Mouse (Mus musculus) embryonic facial prominence, embryonic 12.5 days (tissue): ENCODE data around the gene Ptpn9. TPM values are rescaled to one million over a fixed set of nuclear protein-coding genes. Genes with fewer than 3 reads are reported as not detected.
A peak's percentile ranks its signal among the peaks of the same experiment; 100 is the strongest.
"Not testable (repeated sequence)": the region's sequence is repeated elsewhere in the genome, so short reads cannot be mapped to it uniquely, and the experiment has no call there.

Experiments
- ATAC-seq: fragments of 200-750 bp; cut with Nextera tagmentation; 2 replicates; pipeline ENCODE4 v1.8.0; 2017; ENCODE audit not compliant: insufficient number of reproducible peaks, insufficient read depth, low FRiP score, low TSS enrichment
- H3K27ac ChIP-seq: fragments of 300-500 bp; sonication (generic); 2 replicates; pipeline ENCODE4 v1.5.1; 2016; ENCODE audit warnings: mild to moderate bottlenecking
- H3K27me3 ChIP-seq: fragments of 300-500 bp; sonication (generic); 2 replicates; pipeline ENCODE4 v1.6.1; 2016; ENCODE audit warnings: mild to moderate bottlenecking, moderate library complexity
- H3K36me3 ChIP-seq: fragments of 300-500 bp; sonication (generic); 2 replicates; pipeline ENCODE4 v1.6.1; 2016; ENCODE audit warnings: mild to moderate bottlenecking
- H3K4me1 ChIP-seq: fragments of 300-500 bp; sonication (generic); 2 replicates; pipeline ENCODE4 v1.6.1; 2016
- H3K4me2 ChIP-seq: fragments of 300-500 bp; sonication (generic); replicated peaks from 2 replicates; pipeline ENCODE4 v1.6.1; 2016; ENCODE audit warnings: mild to moderate bottlenecking, moderate library complexity
- H3K4me3 ChIP-seq: fragments of 300-500 bp; sonication (generic); 2 replicates; pipeline ENCODE4 v1.5.1; 2016; ENCODE audit warnings: mild to moderate bottlenecking
- H3K9ac ChIP-seq: fragments of 300-500 bp; sonication (generic); 2 replicates; pipeline ENCODE4 v1.6.1; 2016; ENCODE audit warnings: mild to moderate bottlenecking, moderate library complexity
- H3K9me3 ChIP-seq: fragments of 300-500 bp; sonication (generic); 2 replicates; pipeline ENCODE4 v1.6.1; 2016; ENCODE audit warnings: mild to moderate bottlenecking, moderate library complexity
- WGBS: fragments of 180-500 bp; shearing (Covaris S2); methylation state at CpG from one replicate; pipeline ENCODE4 v1.1.7; 2016; 5-methylcytosine and 5-hydroxymethylcytosine counted together
- polyA plus RNA-seq: library from polyadenylated mRNA; unstranded; fragments of >200 nt; fragmentation: Nextera tagmentation; extraction: Ambion mirVana; gene quantifications from 2 replicates; pipeline ENCODE4 v1.2.1, GENCODE M21; 2016

The Ptpn9 gene
- polyA plus RNA-seq = 42.5 and 43.4 TPM in 2 replicates

GRCm38 (mm10) chr9:56994286-56995197 lies at the start of gene Ptpn9:
TSS of gene Ptpn9 (plus strand) at chr9:56994923.
- peak within 1 kb of the TSS; percentile 69 for H3K4me3 ChIP-seq
- H3K4me2 ChIP-seq = peak within 1 kb of the TSS; percentile 73
- no peaks in the 10 kb centered on the region for H3K27me3 ChIP-seq
- H3K9ac ChIP-seq = peak within 1 kb of the TSS; percentile 92
- H3K27ac ChIP-seq = peak within 1 kb of the TSS; percentile 98
- H3K9me3 ChIP-seq = no peaks in the 10 kb centered on the region
- 2% methylated on average over 62 of the region's 62 CpGs for WGBS
- peaks cover 6% of the 10 kb centered on the region; the same call in 1 of the 2 replicates for H3K4me1 ChIP-seq
- H3K36me3 ChIP-seq = no peaks in the 10 kb centered on the region
- peak; percentile 93 for ATAC-seq

- ATAC-seq, H3K9me3 ChIP-seq, H3K27me3 ChIP-seq, H3K36me3 ChIP-seq, H3K9ac ChIP-seq, H3K27ac ChIP-seq, H3K4me2 ChIP-seq, H3K4me3 ChIP-seq: not testable (repeated sequence)
- H3K4me1 ChIP-seq = peaks cover 11% of the 10 kb centered on the region
- 29% methylated on average over 3 of the region's 3 CpGs for WGBS
Measured at GRCm38 (mm10) chr9:56947481-56947880, 47.2 kb upstream of the Ptpn9 start.

- H3K4me3 ChIP-seq, ATAC-seq, H3K4me2 ChIP-seq, H3K36me3 ChIP-seq, H3K9me3 ChIP-seq, H3K9ac ChIP-seq, H3K27ac ChIP-seq, H3K27me3 ChIP-seq: not testable (repeated sequence)
- H3K4me1 ChIP-seq = peaks cover 11% of the 10 kb centered on the region
- WGBS = 86% methylated on average over 5 of the region's 5 CpGs
Measured at GRCm38 (mm10) chr9:56948699-56949098, 46.0 kb upstream of the Ptpn9 start.

- ATAC-seq = no peak
- H3K27me3 ChIP-seq = no peaks in the 10 kb centered on the region
- H3K9ac ChIP-seq = peak overlapping the region; percentile 77; the same call in 1 of the 2 replicates
- H3K4me1 ChIP-seq = peaks cover 11% of the 10 kb centered on the region
- WGBS = 23% methylated on average over 13 of the region's 13 CpGs
- no peaks in the 10 kb centered on the region for H3K36me3 ChIP-seq
- H3K9me3 ChIP-seq = no peaks in the 10 kb centered on the region
- peak overlapping the region; percentile 85 for H3K4me2 ChIP-seq
- peak overlapping the region; percentile 62 for H3K4me3 ChIP-seq
- H3K27ac ChIP-seq = peak overlapping the region; percentile 37; the same call in 1 of the 2 replicates
Measured at GRCm38 (mm10) chr9:56949767-56950166, 45.0 kb upstream of the Ptpn9 start.

- H3K27ac ChIP-seq = peak within 1 kb of the TSS; percentile 84
- peaks cover 11% of the 10 kb centered on the region for H3K4me1 ChIP-seq
- peak; percentile 100 for ATAC-seq
Measured at GRCm38 (mm10) chr9:56950414-56951400, 44.0 kb upstream of the Ptpn9 start, which contains the start of gene Snupn. TSS of gene Snupn (plus strand) at chr9:56950878.

GRCm38 (mm10) chr9:56953562-56953961 lies 41.2 kb upstream of the Ptpn9 start:
- no peaks in the 10 kb centered on the region for H3K27me3 ChIP-seq
- WGBS = 83% methylated on average over 1 of the region's 1 CpGs
- H3K9ac ChIP-seq = no peak overlapping the region
- H3K9me3 ChIP-seq = no peaks in the 10 kb centered on the region
- peaks cover 11% of the 10 kb centered on the region for H3K4me1 ChIP-seq
- no peak overlapping the region for H3K4me3 ChIP-seq
- no peak overlapping the region for H3K27ac ChIP-seq
- no peak for ATAC-seq
- no peaks in the 10 kb centered on the region for H3K36me3 ChIP-seq
- H3K4me2 ChIP-seq = no peak overlapping the region

More at GRCm38 (mm10) chr9:56950414-56951400, 44.0 kb upstream of the Ptpn9 start, which contains the start of gene Snupn:
- Histone ChIP-seq H3K4me2 (peak within 1 kb of the TSS; percentile 85), H3K4me3 (peak within 1 kb of the TSS; percentile 62), H3K36me3 (no peaks in the 10 kb centered on the region), H3K9me3 (no peaks in the 10 kb centered on the region), H3K27me3 (no peaks in the 10 kb centered on the region), H3K9ac (peak within 1 kb of the TSS; percentile 77)
- WGBS = under 1% methylated on average over 50 of the region's 50 CpGs

GRCm38 (mm10) chr9:56956966-56957675 lies 37.6 kb upstream of the Ptpn9 start:
- H3K4me1 ChIP-seq = no peaks in the 10 kb centered on the region
- H3K27ac ChIP-seq = no peak overlapping the region
- peaks cover 9% of the 10 kb centered on the region for H3K36me3 ChIP-seq
- H3K9me3 ChIP-seq = no peaks in the 10 kb centered on the region
- 79% methylated on average over 7 of the region's 7 CpGs for WGBS
- H3K4me3 ChIP-seq = no peak overlapping the region
- no peak overlapping the region for H3K4me2 ChIP-seq
- H3K27me3 ChIP-seq = no peaks in the 10 kb centered on the region
- H3K9ac ChIP-seq = no peak overlapping the region
- no peak for ATAC-seq

GRCm38 (mm10) chr9:56958689-56959088 lies 36.0 kb upstream of the Ptpn9 start:
- no peaks in the 10 kb centered on the region for H3K27me3 ChIP-seq
- WGBS = 86% methylated on average over 2 of the region's 2 CpGs
- no peak overlapping the region for H3K27ac ChIP-seq
- ATAC-seq = no peak
- no peak overlapping the region for H3K9ac ChIP-seq
- no peak overlapping the region for H3K4me2 ChIP-seq
- H3K9me3 ChIP-seq = no peaks in the 10 kb centered on the region
- H3K4me1 ChIP-seq = no peaks in the 10 kb centered on the region
- peaks cover 21% of the 10 kb centered on the region for H3K36me3 ChIP-seq
- H3K4me3 ChIP-seq = no peak overlapping the region

GRCm38 (mm10) chr9:56961591-56961990 lies 33.1 kb upstream of the Ptpn9 start:
- peaks cover 32% of the 10 kb centered on the region for H3K36me3 ChIP-seq
- H3K9me3 ChIP-seq = no peaks in the 10 kb centered on the region
- no peak overlapping the region for H3K4me2 ChIP-seq
- no peak overlapping the region for H3K27ac ChIP-seq
- 93% methylated on average over 3 of the region's 3 CpGs for WGBS
- H3K27me3 ChIP-seq = no peaks in the 10 kb centered on the region
- H3K4me1 ChIP-seq = no peaks in the 10 kb centered on the region
- ATAC-seq = no peak
- no peak overlapping the region for H3K9ac ChIP-seq
- no peak overlapping the region for H3K4me3 ChIP-seq

- Histone ChIP-seq H3K4me2 (no peak overlapping the region), H3K27ac (no peak overlapping the region), H3K4me1 (no peaks in the 10 kb centered on the region), H3K4me3 (no peak overlapping the region), H3K9ac (no peak overlapping the region), H3K36me3 (peaks cover 16% of the 10 kb centered on the region; the same call in 1 of the 2 replicates), H3K27me3 (no peaks in the 10 kb centered on the region), H3K9me3 (no peaks in the 10 kb centered on the region)
- no peak for ATAC-seq
- 81% methylated on average over 2 of the region's 2 CpGs for WGBS
Measured at GRCm38 (mm10) chr9:56970158-56970557, 24.6 kb upstream of the Ptpn9 start.
